In genomic region chr19:42278461-42278860, GRCm38 (mm10) we compare ENCODE assay signal across 28 mouse cellular contexts. TPM values are rescaled to one million over a fixed set of nuclear protein-coding genes. Genes with fewer than 3 reads are reported as not detected.
"Had no signal": no experiment of that assay in that cellular context is flagged by ENCODE, and none has a peak within 500 bp of the region (broad histone marks: within the 10 kb centered on the region; RNA-seq: fewer than 3 reads in every experiment).

No protein-coding gene starts in this region.

- H3K4me2 ChIP-seq: heart, embryonic 12.5 days; hindbrain, embryonic 12.5 days; hindbrain, embryonic 14.5 days; kidney, embryonic 15.5 days; limb, embryonic 13.5 days; limb, embryonic 15.5 days; liver, embryonic 12.5 days had no signal

- H3K4me3 ChIP-seq: heart, embryonic 10.5 days; heart, embryonic 12.5 days; hindbrain, embryonic 10.5 days; hindbrain, embryonic 12.5 days; kidney, embryonic 15.5 days; limb, embryonic 13.5 days; limb, embryonic 15.5 days; liver, embryonic 12.5 days had no signal

- ATAC-seq: hindbrain, embryonic 16.5 days; intestine, embryonic 16.5 days; liver, embryonic 12.5 days had no signal

- H3K36me3 ChIP-seq: heart, embryonic 10.5 days; heart, embryonic 12.5 days; hindbrain, embryonic 10.5 days; hindbrain, embryonic 12.5 days; kidney, embryonic 15.5 days; limb, embryonic 13.5 days; limb, embryonic 15.5 days; liver, embryonic 12.5 days had no signal

- H3K27ac ChIP-seq: heart, embryonic 10.5 days; hindbrain, embryonic 10.5 days; hindbrain, embryonic 12.5 days; hindbrain, embryonic 14.5 days; kidney, embryonic 15.5 days; kidney, postnatal 0 days; limb, embryonic 13.5 days; limb, embryonic 15.5 days; liver, embryonic 12.5 days; liver, embryonic 14.5 days had no signal

- H3K27me3 ChIP-seq: hindbrain, embryonic 12.5 days; limb, embryonic 15.5 days had no signal

- H3K4me1 ChIP-seq: limb, embryonic 15.5 days; liver, embryonic 12.5 days had no signal

- H3K9me3 ChIP-seq: heart, embryonic 10.5 days; heart, embryonic 12.5 days; hindbrain, embryonic 10.5 days; hindbrain, embryonic 12.5 days; kidney, embryonic 15.5 days; limb, embryonic 13.5 days; limb, embryonic 15.5 days; liver, embryonic 12.5 days had no signal

- DNase-seq: heart, adult 18-20 months; heart, postnatal 10 days; heart, postnatal 4 days; kidney, adult 11 months; kidney, adult 2 months; kidney, adult 9 months; kidney, postnatal 14 days; kidney, postnatal 36 days; layer of hippocampus, adult 9-11 months; layer of hippocampus, postnatal 36 days; left cerebral cortex, postnatal 4 days had no signal

- H3K9ac ChIP-seq: heart, embryonic 12.5 days; hindbrain, embryonic 12.5 days; hindbrain, embryonic 14.5 days; kidney, embryonic 15.5 days; limb, embryonic 13.5 days; limb, embryonic 15.5 days; liver, embryonic 12.5 days; liver, embryonic 14.5 days had no signal

RNA-seq across cellular contexts. Expression of gene Golga7b, which starts 31.1 kb away (rescaled TPM):
- total RNA-seq: granulocyte monocyte progenitor cell, adult 5-6 weeks; liver, adult 2 months had no signal
- polyA plus RNA-seq: kidney, postnatal 0 days; limb, embryonic 11.5 days; liver, adult 2 months; liver, embryonic 14.5 days; liver, embryonic 16.5 days had no signal
